Mouse (Mus musculus) adrenal gland, adult 8-10 months (tissue): ENCODE results near the gene Lrr1. TPM values are rescaled to one million over a fixed set of nuclear protein-coding genes. Genes with fewer than 3 reads are reported as not detected.
"Not testable (repeated sequence)": the region's sequence is repeated elsewhere in the genome, so short reads cannot be mapped to it uniquely, and the experiment has no call there.

Experiments
- DNase-seq: peaks from one replicate; pipeline ENCODE4 v3.0.0; 2022
- total RNA-seq, 4 experiments: library from RNA; stranded (reverse); gene quantifications; 2 replicates each; pipeline ENCODE4 v1.2.4; 2022

The Lrr1 gene
- not detected for total RNA-seq

- DNase-seq: peak; percentile 61
Observed at GRCm38 (mm10) chr12:69168461-69169106, at the start of gene Lrr1. TSS of gene Lrr1 (plus strand) at chr12:69168814.

GRCm38 (mm10) chr12:69119908-69120307 lies 48.7 kb upstream of the Lrr1 start:
- no peak for DNase-seq

- DNase-seq: no peak
Observed at GRCm38 (mm10) chr12:69122801-69123200, 45.8 kb upstream of the Lrr1 start.

GRCm38 (mm10) chr12:69125066-69125465 lies 43.5 kb upstream of the Lrr1 start:
- no peak for DNase-seq

- DNase-seq: no peak
Observed at GRCm38 (mm10) chr12:69127170-69127569, 41.4 kb upstream of the Lrr1 start.

GRCm38 (mm10) chr12:69127626-69128025 lies 41.0 kb upstream of the Lrr1 start:
- DNase-seq: no peak

- DNase-seq: no peak
Observed at GRCm38 (mm10) chr12:69129634-69130310, 38.8 kb upstream of the Lrr1 start.

- no peak for DNase-seq
Observed at GRCm38 (mm10) chr12:69130486-69130885, 38.1 kb upstream of the Lrr1 start.

- DNase-seq: no peak
Observed at GRCm38 (mm10) chr12:69131267-69131666, 37.3 kb upstream of the Lrr1 start.

- no peak for DNase-seq
Observed at GRCm38 (mm10) chr12:69131981-69132380, 36.6 kb upstream of the Lrr1 start.

GRCm38 (mm10) chr12:69139201-69139600 lies 29.4 kb upstream of the Lrr1 start:
- DNase-seq: no peak

GRCm38 (mm10) chr12:69139841-69140240 lies 28.8 kb upstream of the Lrr1 start:
- no peak for DNase-seq

- no peak for DNase-seq
Observed at GRCm38 (mm10) chr12:69143460-69143859, 25.2 kb upstream of the Lrr1 start.

GRCm38 (mm10) chr12:69147166-69147735 lies 21.4 kb upstream of the Lrr1 start:
- no peak for DNase-seq

- DNase-seq: no peak
Observed at GRCm38 (mm10) chr12:69150049-69150448, 18.6 kb upstream of the Lrr1 start.

GRCm38 (mm10) chr12:69155923-69156322 lies 12.7 kb upstream of the Lrr1 start:
- DNase-seq: no peak

GRCm38 (mm10) chr12:69156436-69156835 lies 12.2 kb upstream of the Lrr1 start:
- no peak for DNase-seq

GRCm38 (mm10) chr12:69157107-69157506 lies 11.5 kb upstream of the Lrr1 start:
- DNase-seq: no peak

GRCm38 (mm10) chr12:69158366-69158764 lies 10.2 kb upstream of the Lrr1 start:
- DNase-seq: no peak

GRCm38 (mm10) chr12:69158765-69159577 lies 9.6 kb upstream of the Lrr1 start, which contains the start of gene Rps29:
TSS of gene Rps29 (minus strand) at chr12:69159186.
- DNase-seq: peak; percentile 98

- DNase-seq: no peak
Observed at GRCm38 (mm10) chr12:69159578-69159940, 9.1 kb upstream of the Lrr1 start.

- not testable (repeated sequence) for DNase-seq
Observed at GRCm38 (mm10) chr12:69160677-69161076, 7.9 kb upstream of the Lrr1 start.

GRCm38 (mm10) chr12:69163586-69163985 lies 5.0 kb upstream of the Lrr1 start:
- DNase-seq: not testable (repeated sequence)
